Mouse (Mus musculus) midbrain, postnatal 0 days (tissue): ENCODE data around the gene Samd13. TPM values are rescaled to one million over a fixed set of nuclear protein-coding genes. Genes with fewer than 3 reads are reported as not detected.

Source experiments
- ATAC-seq: fragments of 200-750 bp; cut with Nextera tagmentation; 2 replicates; pipeline ENCODE4 v1.8.0; 2017; ENCODE audit warnings: moderate number of reproducible peaks, mild to moderate bottlenecking, moderate TSS enrichment, moderate library complexity; ENCODE audit not compliant: low FRiP score
- DNase-seq: peaks from one replicate; pipeline ENCODE4 v3.0.0-alpha.2; 2015; ENCODE audit warnings: low spot score
- H3K27ac ChIP-seq: fragments of 300-500 bp; sonication (generic); 2 replicates; pipeline ENCODE4 v1.5.1; 2014; ENCODE audit warnings: low read depth, mild to moderate bottlenecking, low read length, mixed read lengths
- H3K27me3 ChIP-seq: fragments of 300-500 bp; sonication (generic); 2 replicates; pipeline ENCODE4 v1.6.1; 2014; ENCODE audit warnings: low read length, control low read depth, mixed read lengths; ENCODE audit not compliant: insufficient read depth
- H3K36me3 ChIP-seq: fragments of 300-500 bp; sonication (generic); 2 replicates; pipeline ENCODE4 v1.6.1; 2014; ENCODE audit warnings: low read length, control low read depth, mixed read lengths; ENCODE audit not compliant: insufficient read depth
- H3K4me1 ChIP-seq: fragments of 300-500 bp; sonication (generic); 2 replicates; pipeline ENCODE4 v1.6.1; 2014; ENCODE audit warnings: mild to moderate bottlenecking, control low read depth, antibody characterized with exemption, low read length, mixed read lengths; ENCODE audit not compliant: insufficient read depth
- H3K4me2 ChIP-seq: fragments of 300-500 bp; sonication (generic); 2 replicates; pipeline ENCODE4 v1.6.1; 2014; ENCODE audit warnings: low read depth, mild to moderate bottlenecking, low read length, mixed read lengths; ENCODE audit not compliant: poor library complexity, severe bottlenecking
- H3K4me3 ChIP-seq: fragments of 300-500 bp; sonication (generic); 2 replicates; pipeline ENCODE4 v1.5.1; 2014; ENCODE audit warnings: low read depth, mild to moderate bottlenecking, low read length, moderate library complexity
- H3K9ac ChIP-seq: fragments of 300-500 bp; sonication (generic); replicated peaks from 2 replicates; pipeline ENCODE4 v1.6.1; 2014; ENCODE audit warnings: mild to moderate bottlenecking, low read length, moderate library complexity, mixed read lengths; ENCODE audit not compliant: poor library complexity, severe bottlenecking
- H3K9me3 ChIP-seq: fragments of 300-500 bp; sonication (generic); 2 replicates; pipeline ENCODE4 v1.6.1; 2016; ENCODE audit warnings: low read length, control low read depth
- CTCF ChIP-seq: IDR thresholded peaks from 2 replicates; pipeline ENCODE4 v1.5.1; 2016; ENCODE audit warnings: antibody characterized with exemption, mild to moderate bottlenecking
- WGBS: fragments of 180-500 bp; shearing (Covaris S2); extraction: QIAGEN DNeasy Blood & Tissue Kit; methylation state at CpG from one replicate; pipeline ENCODE4 v1.1.7; 2014; 5-methylcytosine and 5-hydroxymethylcytosine counted together
- polyA plus RNA-seq: library from polyadenylated mRNA; unstranded; fragments of >200 nt; fragmentation: Nextera tagmentation; extraction: Ambion mirVana; gene quantifications from 2 replicates; pipeline ENCODE4 v1.2.1, GENCODE M21; 2015
- total RNA-seq: library from RNA; depleted of rRNA; stranded (reverse); fragments of >200 nt; gene quantifications from 2 replicates; pipeline ENCODE4 v1.2.3, GENCODE M21; 2014; rRNA removed

Gene Samd13
- total and polyA plus RNA-seq, 2 experiments from 2014 or later: 0.16 to 0.31 TPM

- Histone ChIP-seq H3K27me3 (no peaks in the 10 kb centered on the region), H3K4me2 (no peak overlapping the region), H3K4me3 (no peak overlapping the region), H3K36me3 (no peaks in the 10 kb centered on the region), H3K9me3 (no peaks in the 10 kb centered on the region), H3K27ac (no peak overlapping the region), H3K9ac (no peak overlapping the region), H3K4me1 (no peaks in the 10 kb centered on the region; the same call in 1 of the 2 replicates)
- no peak for ATAC-seq
- 90% methylated on average over 6 of the region's 6 CpGs for WGBS
- TF ChIP-seq CTCF: no peak
- no peak for DNase-seq
Observed at GRCm38 (mm10) chr3:146598411-146598810, 87.0 kb downstream of the Samd13 start.

- ATAC-seq: no peak
- 90% methylated on average over 7 of the region's 7 CpGs for WGBS
- no peak overlapping the region for H3K4me3 ChIP-seq
Observed at GRCm38 (mm10) chr3:146596864-146597263, 88.5 kb downstream of the Samd13 start.

GRCm38 (mm10) chr3:146596387-146596786 is 89.0 kb downstream of the Samd13 start:
- 91% methylated on average over 8 of the region's 8 CpGs for WGBS
- Histone ChIP-seq H3K4me1 (no peaks in the 10 kb centered on the region; the same call in 1 of the 2 replicates), H3K27ac (no peak overlapping the region), H3K27me3 (no peaks in the 10 kb centered on the region), H3K9ac (no peak overlapping the region), H3K9me3 (no peaks in the 10 kb centered on the region), H3K4me3 (no peak overlapping the region), H3K4me2 (no peak overlapping the region), H3K36me3 (no peaks in the 10 kb centered on the region)
- no peak for DNase-seq
- no peak for TF ChIP-seq CTCF
- ATAC-seq: no peak

More at GRCm38 (mm10) chr3:146596864-146597263, 88.5 kb downstream of the Samd13 start:
- no peak overlapping the region for H3K27ac ChIP-seq
- no peaks in the 10 kb centered on the region for H3K9me3 ChIP-seq
- no peak overlapping the region for H3K4me2 ChIP-seq
- H3K9ac ChIP-seq: no peak overlapping the region
- no peaks in the 10 kb centered on the region; the same call in 1 of the 2 replicates for H3K4me1 ChIP-seq
- H3K36me3 ChIP-seq: no peaks in the 10 kb centered on the region
- no peak for TF ChIP-seq CTCF
- no peak for DNase-seq
- H3K27me3 ChIP-seq: no peaks in the 10 kb centered on the region

GRCm38 (mm10) chr3:146595440-146595839 is 90.0 kb downstream of the Samd13 start:
- no peak overlapping the region for H3K9ac ChIP-seq
- 88% methylated on average over 6 of the region's 6 CpGs for WGBS
- H3K27me3 ChIP-seq: no peaks in the 10 kb centered on the region
- DNase-seq (no peak), ATAC-seq (no peak)
- no peak overlapping the region for H3K4me3 ChIP-seq
- H3K9me3 ChIP-seq: no peaks in the 10 kb centered on the region
- H3K4me2 ChIP-seq: no peak overlapping the region
- no peak overlapping the region for H3K27ac ChIP-seq
- TF ChIP-seq CTCF: no peak
- H3K36me3 ChIP-seq: no peaks in the 10 kb centered on the region
- no peaks in the 10 kb centered on the region; the same call in 1 of the 2 replicates for H3K4me1 ChIP-seq

Other genes with a start within 250 kb of the Samd13 start
- gene Ctbs, start 235.8 kb downstream of the Samd13 start, total RNA-seq: 6.3 and 6.7 TPM in 2 replicates
- gene Ctbs, start 235.8 kb downstream of the Samd13 start, polyA plus RNA-seq: 4.3 and 4.7 TPM in 2 replicates
- gene Spata1, start 185.8 kb downstream of the Samd13 start, total RNA-seq: 0.71 and 2.4 TPM in 2 replicates
- gene Spata1, start 185.8 kb downstream of the Samd13 start, polyA plus RNA-seq: 3.0 and 3.1 TPM in 2 replicates
- gene Gng5, start 185.8 kb downstream of the Samd13 start, total RNA-seq: 67.5 and 85.1 TPM in 2 replicates
- gene Gng5, start 185.8 kb downstream of the Samd13 start, polyA plus RNA-seq: 244 and 247 TPM in 2 replicates
- gene Rpf1, start 164.2 kb downstream of the Samd13 start, total RNA-seq: 22.0 and 31.7 TPM in 2 replicates
- gene Rpf1, start 164.2 kb downstream of the Samd13 start, polyA plus RNA-seq: 24.7 and 26.2 TPM in 2 replicates
- not detected in 2 replicates for gene Uox, start 115.2 kb downstream of the Samd13 start, total RNA-seq
- gene Uox, start 115.2 kb downstream of the Samd13 start, polyA plus RNA-seq: 0.30 and 0.39 TPM in 2 replicates
- gene Dnase2b, start 70.0 kb downstream of the Samd13 start, total RNA-seq: not detected in 2 replicates
- gene Dnase2b, start 70.0 kb downstream of the Samd13 start, polyA plus RNA-seq: not detected in 2 replicates
- gene 4930503B20Rik, start 34.3 kb downstream of the Samd13 start, total RNA-seq: not detected in 2 replicates
- not detected in 2 replicates for gene 4930503B20Rik, start 34.3 kb downstream of the Samd13 start, polyA plus RNA-seq
- gene Prkacb, start 127.4 kb upstream of the Samd13 start, total RNA-seq: 311 and 350 TPM in 2 replicates
- 220 and 221 TPM in 2 replicates for gene Prkacb, start 127.4 kb upstream of the Samd13 start, polyA plus RNA-seq
- gene Ttll7, start 166.8 kb upstream of the Samd13 start, total RNA-seq: 20.5 and 29.2 TPM in 2 replicates
- 7.8 and 9.1 TPM in 2 replicates for gene Ttll7, start 166.8 kb upstream of the Samd13 start, polyA plus RNA-seq